Mouse (Mus musculus) lung, postnatal 0 days (tissue): ENCODE results near the gene Phf2. TPM values are rescaled to one million over a fixed set of nuclear protein-coding genes. Genes with fewer than 3 reads are reported as not detected.

Experiments
- ATAC-seq: fragments of 200-750 bp; cut with Nextera tagmentation; 2 replicates; pipeline ENCODE4 v1.8.0; 2017; ENCODE audit warnings: moderate library complexity
- DNase-seq: peaks from one replicate; pipeline ENCODE4 v3.0.0-alpha.2; 2016; ENCODE audit warnings: low spot score
- H3K27ac ChIP-seq: fragments of 300-500 bp; sonication (generic); 2 replicates; pipeline ENCODE4 v1.5.1; 2014; ENCODE audit warnings: antibody characterized with exemption, mild to moderate bottlenecking, low read length, mixed read lengths
- H3K27me3 ChIP-seq: fragments of 300-500 bp; sonication (generic); replicated peaks from 2 replicates; pipeline ENCODE4 v1.6.1; 2014; ENCODE audit warnings: low read length, mixed read lengths; ENCODE audit not compliant: insufficient read depth
- H3K36me3 ChIP-seq: fragments of 300-500 bp; sonication (generic); 2 replicates; pipeline ENCODE4 v1.6.1; 2014; ENCODE audit warnings: low read length, mixed read lengths; ENCODE audit not compliant: insufficient read depth
- H3K4me1 ChIP-seq: fragments of 300-500 bp; sonication (generic); 2 replicates; pipeline ENCODE4 v1.6.1; 2014; ENCODE audit warnings: antibody characterized with exemption, low read depth, low read length, mixed read lengths; ENCODE audit not compliant: insufficient read depth
- H3K4me2 ChIP-seq: fragments of 300-500 bp; sonication (generic); replicated peaks from 2 replicates; pipeline ENCODE4 v1.6.1; 2014; ENCODE audit warnings: low read depth, mild to moderate bottlenecking, low read length, moderate library complexity, mixed read lengths
- H3K4me3 ChIP-seq: fragments of 300-500 bp; sonication (generic); 2 replicates; pipeline ENCODE4 v1.5.1; 2014; ENCODE audit warnings: low read depth, low read length
- H3K9ac ChIP-seq: fragments of 300-500 bp; sonication (generic); replicated peaks from 2 replicates; pipeline ENCODE4 v1.6.1; 2014; ENCODE audit warnings: low read depth, mild to moderate bottlenecking
- H3K9me3 ChIP-seq: fragments of 300-500 bp; sonication (generic); 2 replicates; pipeline ENCODE4 v1.6.1; 2016; ENCODE audit warnings: low read length, mixed read lengths
- CTCF ChIP-seq: IDR thresholded peaks from 2 replicates; pipeline ENCODE4 v1.5.1; 2016; ENCODE audit warnings: antibody characterized with exemption, mild to moderate bottlenecking
- EP300 ChIP-seq: IDR thresholded peaks from 2 replicates; pipeline ENCODE4 v1.6.1; 2016; ENCODE audit warnings: antibody characterized with exemption, mild to moderate bottlenecking, control low read depth
- WGBS: fragments of 180-500 bp; shearing (Covaris S2); extraction: QIAGEN DNeasy Blood & Tissue Kit; methylation state at CpG from one replicate; pipeline ENCODE4 v1.1.7; 2014; 5-methylcytosine and 5-hydroxymethylcytosine counted together
- polyA plus RNA-seq: library from polyadenylated mRNA; unstranded; fragments of >200 nt; fragmentation: Nextera tagmentation; extraction: Ambion mirVana; gene quantifications from 2 replicates; pipeline ENCODE4 v1.2.1, GENCODE M21; 2015

The Phf2 gene
- polyA plus RNA-seq, 1 experiment from 2014 or later, result 5.5 TPM

GRCm38 (mm10) chr13:48768109-48768508, 102.8 kb downstream of the Phf2 start:
- TF ChIP-seq CTCF (no peak), EP300 (no peak)
- WGBS, result 81% methylated on average over 11 of the region's 11 CpGs
- H3K27ac ChIP-seq, result no peak overlapping the region
- ATAC-seq (no peak), DNase-seq (no peak)
- no peaks in the 10 kb centered on the region for H3K36me3 ChIP-seq
- no peaks in the 10 kb centered on the region for H3K9me3 ChIP-seq
- no peaks in the 10 kb centered on the region for H3K4me1 ChIP-seq
- no peak overlapping the region for H3K4me2 ChIP-seq
- H3K9ac ChIP-seq, result no peak overlapping the region
- H3K4me3 ChIP-seq, result no peak overlapping the region
- H3K27me3 ChIP-seq, result 0 out of 2 replicates have a peak, but pooled peaks cover 3% of the 10 kb centered on the region

GRCm38 (mm10) chr13:48763701-48764245, 107.1 kb downstream of the Phf2 start:
- ATAC-seq (no peak), DNase-seq (no peak)
- H3K4me1 ChIP-seq, result no peaks in the 10 kb centered on the region
- H3K36me3 ChIP-seq, result no peaks in the 10 kb centered on the region
- no peak overlapping the region for H3K27ac ChIP-seq
- H3K27me3 ChIP-seq, result 0 out of 2 replicates have a peak, but pooled peaks cover 3% of the 10 kb centered on the region
- no peak overlapping the region for H3K4me3 ChIP-seq
- no peaks in the 10 kb centered on the region for H3K9me3 ChIP-seq
- no peak overlapping the region for H3K4me2 ChIP-seq
- no peak overlapping the region for H3K9ac ChIP-seq
- no peak for TF ChIP-seq EP300
- WGBS, result 49% methylated on average over 11 of the region's 11 CpGs

GRCm38 (mm10) chr13:48760855-48761436, 110.0 kb downstream of the Phf2 start:
- no peak for TF ChIP-seq CTCF
- TF ChIP-seq EP300, result no peak
- no peak overlapping the region for H3K4me3 ChIP-seq
- no peak overlapping the region for H3K9ac ChIP-seq
- ATAC-seq (no peak), DNase-seq (no peak)
- no peak overlapping the region for H3K4me2 ChIP-seq
- no peaks in the 10 kb centered on the region for H3K27me3 ChIP-seq
- H3K9me3 ChIP-seq, result no peaks in the 10 kb centered on the region
- no peak overlapping the region for H3K27ac ChIP-seq
- H3K36me3 ChIP-seq, result no peaks in the 10 kb centered on the region
- 73% methylated on average over 8 of the region's 8 CpGs for WGBS
- no peaks in the 10 kb centered on the region for H3K4me1 ChIP-seq

GRCm38 (mm10) chr13:48756769-48757168, 114.2 kb downstream of the Phf2 start:
- no peaks in the 10 kb centered on the region for H3K36me3 ChIP-seq
- 24% methylated on average over 15 of the region's 15 CpGs for WGBS
- TF ChIP-seq CTCF (no peak), EP300 (no peak)
- no peak overlapping the region for H3K4me2 ChIP-seq
- no peaks in the 10 kb centered on the region for H3K4me1 ChIP-seq
- H3K9me3 ChIP-seq, result no peaks in the 10 kb centered on the region
- H3K9ac ChIP-seq, result no peak overlapping the region
- H3K27me3 ChIP-seq, result no peaks in the 10 kb centered on the region
- peak; percentile 37 for DNase-seq
- peak; percentile 49 for ATAC-seq
- H3K27ac ChIP-seq, result no peak overlapping the region
- no peak overlapping the region for H3K4me3 ChIP-seq

Other genes starting within 250 kb of the Phf2 start
- 6.2 and 6.3 TPM in 2 replicates for gene Ptpdc1, start 245.5 kb downstream of the Phf2 start, polyA plus RNA-seq
- gene Barx1, start 208.1 kb downstream of the Phf2 start, polyA plus RNA-seq, result not detected in 2 replicates
- gene Fam120a, start 96.9 kb upstream of the Phf2 start, polyA plus RNA-seq, result 19.4 and 19.5 TPM in 2 replicates